Mouse (Mus musculus): ENCODE results near the gene Pi4ka. TPM values are rescaled to one million over a fixed set of nuclear protein-coding genes. Genes with fewer than 3 reads are reported as not detected.

The Pi4ka gene
- total and polyA plus RNA-seq, 2 experiments from 2014 or later, result 46.5 to 135 TPM

- Histone ChIP-seq H3K4me3 (ENCODE audit: low read depth, low read length) (no peak overlapping the region), H3K27ac (ENCODE audit: low read depth, low read length) (no peak overlapping the region), H3K9me3 (ENCODE audit: low read length) (no peaks in the 10 kb centered on the region), H3K4me2 (ENCODE audit: low read depth, low read length, poor library complexity, severe bottlenecking) (no peak overlapping the region), H3K9ac (replicated peaks; ENCODE audit: low read length, poor library complexity, severe bottlenecking) (no peak overlapping the region), H3K36me3 (ENCODE audit: insufficient read depth, low read length) (peaks cover 50% of the 10 kb centered on the region), H3K4me1 (ENCODE audit: insufficient read depth, low read length) (no peaks in the 10 kb centered on the region), H3K27me3 (ENCODE audit: insufficient read depth, low read length) (no peaks in the 10 kb centered on the region)
- DNase-seq (ENCODE audit: low spot score) (no peak), ATAC-seq (ENCODE audit: low FRiP score) (no peak)
- no peak for TF ChIP-seq CTCF (IDR thresholded peaks at IDR 0.05)
- 90% methylated on average over 8 of the region's 8 CpGs for WGBS
Measured at GRCm38 (mm10) chr16:17345141-17345812, 60.8 kb downstream of the Pi4ka start.

DNA sequence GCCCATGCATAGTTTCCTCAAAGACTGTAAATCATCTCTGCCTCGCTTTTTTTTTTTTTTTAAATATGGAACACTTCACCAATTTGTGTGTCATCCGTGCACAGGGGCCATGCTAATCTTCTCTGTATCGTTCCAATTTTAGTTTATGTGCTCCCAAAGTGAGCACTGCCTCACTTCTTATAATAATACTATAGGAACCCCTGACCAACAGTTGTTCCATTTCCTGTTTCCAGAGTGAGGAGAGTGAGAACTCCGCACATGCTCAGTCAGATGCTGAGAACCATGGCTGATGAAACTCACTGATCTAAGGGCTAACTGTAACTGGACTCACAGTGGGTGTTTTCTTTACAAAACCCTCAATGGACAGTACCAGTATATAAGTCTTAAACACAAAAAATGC, 64.3 kb downstream of the Pi4ka start:
- ATAC-seq (ENCODE audit: low FRiP score) (no peak), DNase-seq (ENCODE audit: low spot score) (no peak)
- Histone ChIP-seq H3K9ac (replicated peaks; ENCODE audit: low read length, poor library complexity, severe bottlenecking) (no peak overlapping the region), H3K4me1 (ENCODE audit: insufficient read depth, low read length) (no peaks in the 10 kb centered on the region), H3K36me3 (ENCODE audit: insufficient read depth, low read length) (peaks cover 38% of the 10 kb centered on the region), H3K27ac (ENCODE audit: low read depth, low read length) (no peak overlapping the region), H3K4me3 (ENCODE audit: low read depth, low read length) (no peak overlapping the region), H3K9me3 (ENCODE audit: low read length) (no peaks in the 10 kb centered on the region), H3K27me3 (ENCODE audit: insufficient read depth, low read length) (no peaks in the 10 kb centered on the region), H3K4me2 (ENCODE audit: low read depth, low read length, poor library complexity, severe bottlenecking) (no peak overlapping the region)
- 96% methylated on average over 4 of the region's 4 CpGs for WGBS
- TF ChIP-seq CTCF (IDR thresholded peaks at IDR 0.05), result no peak

DNA sequence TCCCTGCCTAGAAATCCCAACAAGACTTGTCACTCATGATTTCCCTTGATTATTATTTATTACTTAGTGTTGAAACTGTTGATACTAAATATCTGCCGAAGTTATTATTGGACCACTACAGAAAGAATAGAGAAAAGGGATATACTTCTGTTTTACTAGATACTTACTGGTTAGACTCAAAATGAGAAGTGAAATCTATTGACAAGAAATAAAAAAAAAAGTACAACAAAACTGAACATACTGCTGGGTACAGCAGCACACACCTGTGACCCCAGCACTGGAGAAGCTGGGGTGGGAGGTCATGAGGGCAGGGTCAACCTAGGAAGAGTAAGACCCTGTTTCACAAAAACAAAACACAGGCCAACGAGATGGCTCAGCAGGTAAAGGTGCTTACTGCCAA, 65.4 kb downstream of the Pi4ka start:
- Histone ChIP-seq H3K4me2 (ENCODE audit: low read depth, low read length, poor library complexity, severe bottlenecking) (no peak overlapping the region), H3K4me1 (ENCODE audit: insufficient read depth, low read length) (no peaks in the 10 kb centered on the region), H3K27ac (ENCODE audit: low read depth, low read length) (no peak overlapping the region), H3K36me3 (ENCODE audit: insufficient read depth, low read length) (peaks cover 40% of the 10 kb centered on the region), H3K4me3 (ENCODE audit: low read depth, low read length) (no peak overlapping the region), H3K9ac (replicated peaks; ENCODE audit: low read length, poor library complexity, severe bottlenecking) (no peak overlapping the region), H3K27me3 (ENCODE audit: insufficient read depth, low read length) (no peaks in the 10 kb centered on the region), H3K9me3 (ENCODE audit: low read length) (no peaks in the 10 kb centered on the region)
- WGBS, result 89% methylated on average over 2 of the region's 2 CpGs
- DNase-seq (ENCODE audit: low spot score), result no peak
- no peak for ATAC-seq (ENCODE audit: low FRiP score)
- no peak for TF ChIP-seq CTCF (IDR thresholded peaks at IDR 0.05)

DNA sequence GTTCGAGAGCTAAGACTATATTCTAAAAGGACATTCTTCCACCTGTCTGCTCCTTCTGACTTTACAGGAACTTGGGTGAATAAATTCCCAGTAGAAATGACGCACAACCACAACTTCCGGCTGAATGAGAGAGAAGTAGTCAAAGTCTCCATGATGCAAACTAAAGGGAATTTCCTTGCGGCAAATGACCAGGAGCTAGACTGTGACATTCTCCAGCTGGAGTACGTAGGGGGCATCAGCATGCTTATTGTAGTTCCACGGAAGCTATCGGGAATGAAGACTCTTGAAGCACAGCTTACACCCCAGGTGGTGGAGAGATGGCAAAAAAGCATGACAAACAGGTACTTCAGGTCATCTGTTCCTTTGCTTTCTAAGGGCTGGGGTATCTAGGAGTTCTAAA, 66.4 kb downstream of the Pi4ka start:
- H3K9ac ChIP-seq (replicated peaks; ENCODE audit: low read length, poor library complexity, severe bottlenecking), result no peak overlapping the region
- 88% methylated on average over 7 of the region's 7 CpGs for WGBS
- no peak for ATAC-seq (ENCODE audit: low FRiP score)
- no peak for DNase-seq (ENCODE audit: low spot score)
- H3K27ac ChIP-seq (ENCODE audit: low read depth, low read length), result no peak overlapping the region
- H3K27me3 ChIP-seq (ENCODE audit: insufficient read depth, low read length), result no peaks in the 10 kb centered on the region
- no peaks in the 10 kb centered on the region for H3K9me3 ChIP-seq (ENCODE audit: low read length)
- H3K4me2 ChIP-seq (ENCODE audit: low read depth, low read length, poor library complexity, severe bottlenecking), result no peak overlapping the region
- TF ChIP-seq CTCF (IDR thresholded peaks at IDR 0.05), result no peak
- H3K36me3 ChIP-seq (ENCODE audit: insufficient read depth, low read length), result peaks cover 41% of the 10 kb centered on the region
- H3K4me1 ChIP-seq (ENCODE audit: insufficient read depth, low read length), result no peaks in the 10 kb centered on the region
- no peak overlapping the region for H3K4me3 ChIP-seq (ENCODE audit: low read depth, low read length)

DNA sequence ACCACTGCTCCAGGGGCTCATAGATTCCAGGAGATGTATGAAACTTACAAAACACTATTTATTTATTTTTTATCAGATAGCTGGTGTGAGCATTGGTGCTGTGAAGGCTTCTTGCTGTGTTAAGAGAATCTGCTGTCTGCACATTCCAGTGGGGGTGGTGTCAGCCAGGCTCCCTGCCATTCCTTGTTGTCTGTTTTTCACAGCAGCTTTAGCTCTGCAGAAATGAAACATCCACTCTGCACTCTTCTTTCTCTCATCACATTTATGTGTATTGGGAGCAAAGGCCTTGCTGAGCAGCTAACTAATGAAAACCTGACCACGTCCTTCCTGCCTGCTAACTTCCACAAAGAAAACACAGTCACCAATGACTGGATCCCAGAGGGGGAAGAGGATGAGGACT, 70.0 kb downstream of the Pi4ka start:
- Histone ChIP-seq H3K9me3 (ENCODE audit: low read length) (no peaks in the 10 kb centered on the region), H3K9ac (replicated peaks; ENCODE audit: low read length, poor library complexity, severe bottlenecking) (no peak overlapping the region), H3K4me1 (ENCODE audit: insufficient read depth, low read length) (no peaks in the 10 kb centered on the region), H3K36me3 (ENCODE audit: insufficient read depth, low read length) (peaks cover 27% of the 10 kb centered on the region; the same call in 1 of the 2 replicates), H3K27ac (ENCODE audit: low read depth, low read length) (no peak overlapping the region), H3K4me2 (ENCODE audit: low read depth, low read length, poor library complexity, severe bottlenecking) (no peak overlapping the region), H3K4me3 (ENCODE audit: low read depth, low read length) (no peak overlapping the region), H3K27me3 (ENCODE audit: insufficient read depth, low read length) (no peaks in the 10 kb centered on the region)
- ATAC-seq (ENCODE audit: low FRiP score) (no peak), DNase-seq (ENCODE audit: low spot score) (no peak)
- 80% methylated on average over 1 of the region's 1 CpGs for WGBS
- TF ChIP-seq CTCF (IDR thresholded peaks at IDR 0.05), result no peak

- Histone ChIP-seq H3K27ac (ENCODE audit: low read depth, low read length) (no peak overlapping the region), H3K27me3 (ENCODE audit: insufficient read depth, low read length) (no peaks in the 10 kb centered on the region), H3K9me3 (ENCODE audit: low read length) (no peaks in the 10 kb centered on the region), H3K4me3 (ENCODE audit: low read depth, low read length) (no peak overlapping the region), H3K4me2 (ENCODE audit: low read depth, low read length, poor library complexity, severe bottlenecking) (no peak overlapping the region), H3K9ac (replicated peaks; ENCODE audit: low read length, poor library complexity, severe bottlenecking) (no peak overlapping the region), H3K36me3 (ENCODE audit: insufficient read depth, low read length) (peaks cover 22% of the 10 kb centered on the region), H3K4me1 (ENCODE audit: insufficient read depth, low read length) (no peaks in the 10 kb centered on the region)
- ATAC-seq (ENCODE audit: low FRiP score) (no peak), DNase-seq (ENCODE audit: low spot score) (no peak)
- TF ChIP-seq CTCF (IDR thresholded peaks at IDR 0.05), result no peak
Measured at GRCm38 (mm10) chr16:17334574-17334973, 71.5 kb downstream of the Pi4ka start.

Measured in midbrain, postnatal 0 days (tissue).